Mouse (Mus musculus) midbrain, embryonic 14.5 days (tissue): Measurements from ENCODE around the gene Ptma. TPM values are rescaled to one million over a fixed set of nuclear protein-coding genes. Genes with fewer than 3 reads are reported as not detected.

Experiments used
- ATAC-seq: fragments of 200-750 bp; cut with Nextera tagmentation; 2 replicates; pipeline ENCODE4 v1.8.0; 2017; ENCODE audit warnings: moderate number of reproducible peaks, moderate library complexity; ENCODE audit not compliant: low FRiP score, low TSS enrichment
- DNase-seq: peaks from one replicate; pipeline ENCODE4 v3.0.0-alpha.2; 2015
- H3K27ac ChIP-seq: fragments of 300-500 bp; sonication (generic); replicated peaks from 2 replicates; pipeline ENCODE4 v1.5.1; 2014; ENCODE audit warnings: mild to moderate bottlenecking, low read depth, low read length, moderate library complexity
- H3K27me3 ChIP-seq: fragments of 300-500 bp; sonication (generic); 2 replicates; pipeline ENCODE4 v1.6.1; 2014; ENCODE audit warnings: low read length, control low read depth, mixed read lengths; ENCODE audit not compliant: control insufficient read depth, insufficient read depth
- H3K36me3 ChIP-seq: fragments of 300-500 bp; sonication (generic); 2 replicates; pipeline ENCODE4 v1.6.1; 2014; ENCODE audit warnings: low read length, control low read depth; ENCODE audit not compliant: control insufficient read depth, insufficient read depth
- H3K4me1 ChIP-seq: fragments of 300-500 bp; sonication (generic); 2 replicates; pipeline ENCODE4 v1.6.1; 2014; ENCODE audit warnings: mild to moderate bottlenecking, antibody characterized with exemption, low read length, control low read depth; ENCODE audit not compliant: control insufficient read depth, insufficient read depth
- H3K4me2 ChIP-seq: fragments of 300-500 bp; sonication (generic); 2 replicates; pipeline ENCODE4 v1.6.1; 2014; ENCODE audit warnings: mild to moderate bottlenecking, low read length, moderate library complexity
- H3K4me3 ChIP-seq: fragments of 300-500 bp; sonication (generic); replicated peaks from 2 replicates; pipeline ENCODE4 v1.5.1; 2014; ENCODE audit warnings: low read depth, low read length
- H3K9ac ChIP-seq: fragments of 300-500 bp; sonication (generic); replicated peaks from 2 replicates; pipeline ENCODE4 v1.6.1; 2014; ENCODE audit warnings: mild to moderate bottlenecking, low read length, moderate library complexity
- H3K9me3 ChIP-seq: fragments of 300-500 bp; sonication (generic); 2 replicates; pipeline ENCODE4 v1.6.1; 2016; ENCODE audit warnings: low read length, control low read depth, mixed read lengths; ENCODE audit not compliant: control insufficient read depth
- WGBS: fragments of 180-500 bp; shearing (Covaris S2); extraction: QIAGEN DNeasy Blood & Tissue Kit; methylation state at CpG from one replicate; pipeline ENCODE4 v1.1.7; 2014; 5-methylcytosine and 5-hydroxymethylcytosine counted together
- polyA plus RNA-seq: library from polyadenylated mRNA; unstranded; fragments of >200 nt; fragmentation: Nextera tagmentation; extraction: Ambion mirVana; gene quantifications from 2 replicates; pipeline ENCODE4 v1.2.1, GENCODE M21; 2014

The Ptma gene
- polyA plus RNA-seq, 1 experiment from 2014 or later = 2,168 TPM

DNA sequence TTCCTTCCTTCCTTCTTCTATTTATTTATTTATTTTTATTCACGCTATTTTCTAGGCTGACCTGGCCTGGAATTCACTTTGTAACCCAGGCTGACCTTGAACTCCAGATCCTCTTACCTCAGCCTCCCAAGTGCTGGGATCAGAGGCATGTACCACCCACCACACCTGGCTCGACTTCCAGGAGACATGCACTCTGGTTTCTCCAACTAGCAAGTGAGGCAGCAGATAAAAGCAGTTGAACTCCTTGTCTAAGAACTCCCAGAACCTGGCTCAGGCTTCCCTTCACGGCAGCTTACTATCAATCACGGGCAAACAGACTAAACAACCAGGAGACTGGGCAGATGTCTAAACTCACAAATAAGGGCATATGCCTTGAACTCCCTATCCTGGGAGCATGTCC lies 25.8 kb upstream of the Ptma start:
- ATAC-seq = no peak
- H3K9me3 ChIP-seq = no peaks in the 10 kb centered on the region
- DNase-seq = no peak
- no peak overlapping the region for H3K4me3 ChIP-seq
- no peak overlapping the region for H3K4me2 ChIP-seq
- no peak overlapping the region for H3K9ac ChIP-seq
- H3K27ac ChIP-seq = no peak overlapping the region
- no peaks in the 10 kb centered on the region for H3K27me3 ChIP-seq
- no peaks in the 10 kb centered on the region for H3K36me3 ChIP-seq
- peaks cover 25% of the 10 kb centered on the region for H3K4me1 ChIP-seq
- 71% methylated on average over 4 of the region's 4 CpGs for WGBS

DNA sequence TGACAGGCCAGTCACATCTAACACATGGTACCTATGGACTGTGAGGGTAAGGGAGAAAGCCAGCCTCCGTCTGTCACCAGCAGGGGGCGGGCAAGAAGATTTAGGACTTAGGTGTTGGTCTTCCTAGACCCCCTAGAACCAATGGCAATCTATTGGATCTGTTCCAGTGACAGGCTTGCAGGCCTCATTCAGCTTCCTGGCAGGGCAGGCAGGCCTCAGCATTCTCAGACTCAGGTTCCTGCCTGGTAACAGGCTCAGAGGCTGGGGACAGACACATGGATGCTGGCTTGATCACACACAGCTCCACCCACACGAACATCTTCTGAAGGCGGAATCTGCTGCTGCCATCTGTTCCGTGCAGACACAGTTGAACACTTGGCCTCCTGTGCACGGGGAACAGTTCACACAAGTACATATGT lies 25.4 kb upstream of the Ptma start:
- WGBS = 34% methylated on average over 6 of the region's 6 CpGs
- no peaks in the 10 kb centered on the region for H3K9me3 ChIP-seq
- 0 out of 2 replicates have a peak overlapping the region, but pooled peaks have one; percentile 32 for H3K27ac ChIP-seq
- no peak overlapping the region for H3K9ac ChIP-seq
- H3K4me2 ChIP-seq = no peak overlapping the region
- no peak overlapping the region for H3K4me3 ChIP-seq
- H3K27me3 ChIP-seq = no peaks in the 10 kb centered on the region
- no peaks in the 10 kb centered on the region for H3K36me3 ChIP-seq
- peak; percentile 74 for DNase-seq
- no peak for ATAC-seq
- peaks cover 25% of the 10 kb centered on the region for H3K4me1 ChIP-seq

- Histone ChIP-seq H3K9me3 (no peaks in the 10 kb centered on the region), H3K4me2 (0 out of 2 replicates have a peak overlapping the region, but pooled peaks have one; percentile 16), H3K36me3 (no peaks in the 10 kb centered on the region), H3K4me3 (no peak overlapping the region), H3K4me1 (peaks cover 25% of the 10 kb centered on the region), H3K27ac (peak overlapping the region; percentile 67), H3K9ac (no peak overlapping the region), H3K27me3 (no peaks in the 10 kb centered on the region)
- ATAC-seq (0 out of 2 replicates have a peak, but pooled peaks have one; percentile 0), DNase-seq (peak; percentile 94)
- under 1% methylated on average over 4 of the region's 4 CpGs for WGBS
Measured at GRCm38 (mm10) chr1:86501559-86501958, 25.0 kb upstream of the Ptma start.

DNA sequence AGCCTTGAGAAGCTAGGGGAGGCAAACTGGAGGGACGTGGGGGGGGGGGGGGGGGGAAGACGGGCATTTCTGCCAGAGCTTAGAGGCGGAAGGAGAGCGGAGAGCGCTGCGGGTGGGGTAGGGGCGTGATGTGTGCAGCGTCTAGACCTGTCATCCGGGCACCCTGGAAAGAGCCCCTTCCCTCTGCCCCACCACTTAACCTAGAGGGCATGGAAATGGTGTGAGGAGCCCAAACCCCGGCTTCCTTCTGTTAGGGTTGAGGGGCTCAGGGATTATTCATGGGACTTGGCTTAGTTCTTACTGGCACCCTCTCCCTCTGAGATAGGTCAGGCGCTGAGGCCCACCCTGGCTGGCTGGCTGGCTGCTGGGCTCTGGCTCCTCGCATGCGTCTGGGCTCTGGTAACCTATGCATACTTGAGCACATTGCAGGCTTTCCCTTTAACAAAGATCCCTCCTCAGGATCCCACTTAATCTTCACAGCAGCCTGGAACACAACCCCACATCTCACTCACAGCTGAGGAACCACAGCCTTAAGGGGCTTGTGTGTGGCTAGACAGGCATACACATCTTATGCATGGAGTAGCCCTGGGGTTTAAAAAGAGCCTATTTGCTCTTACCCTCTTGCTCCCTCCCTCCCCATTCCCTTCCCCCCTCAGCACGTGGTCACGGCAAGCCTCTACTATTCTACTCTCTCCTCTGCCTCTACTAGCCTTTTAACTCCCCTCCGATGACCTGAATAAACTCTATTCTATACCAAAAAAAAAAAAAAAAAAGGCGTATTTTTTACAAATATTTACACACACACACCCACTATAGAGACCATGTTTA lies 24.1 kb upstream of the Ptma start:
- no peak overlapping the region; the same call in 1 of the 2 replicates for H3K9ac ChIP-seq
- WGBS = 15% methylated on average over 16 of the region's 17 CpGs
- peak overlapping the region; percentile 10; the same call in 1 of the 2 replicates for H3K4me2 ChIP-seq
- peak overlapping the region; percentile 67 for H3K27ac ChIP-seq
- H3K36me3 ChIP-seq = no peaks in the 10 kb centered on the region
- DNase-seq (no peak), ATAC-seq (no peak)
- H3K9me3 ChIP-seq = no peaks in the 10 kb centered on the region
- H3K27me3 ChIP-seq = no peaks in the 10 kb centered on the region
- peaks cover 25% of the 10 kb centered on the region for H3K4me1 ChIP-seq
- H3K4me3 ChIP-seq = no peak overlapping the region

DNA sequence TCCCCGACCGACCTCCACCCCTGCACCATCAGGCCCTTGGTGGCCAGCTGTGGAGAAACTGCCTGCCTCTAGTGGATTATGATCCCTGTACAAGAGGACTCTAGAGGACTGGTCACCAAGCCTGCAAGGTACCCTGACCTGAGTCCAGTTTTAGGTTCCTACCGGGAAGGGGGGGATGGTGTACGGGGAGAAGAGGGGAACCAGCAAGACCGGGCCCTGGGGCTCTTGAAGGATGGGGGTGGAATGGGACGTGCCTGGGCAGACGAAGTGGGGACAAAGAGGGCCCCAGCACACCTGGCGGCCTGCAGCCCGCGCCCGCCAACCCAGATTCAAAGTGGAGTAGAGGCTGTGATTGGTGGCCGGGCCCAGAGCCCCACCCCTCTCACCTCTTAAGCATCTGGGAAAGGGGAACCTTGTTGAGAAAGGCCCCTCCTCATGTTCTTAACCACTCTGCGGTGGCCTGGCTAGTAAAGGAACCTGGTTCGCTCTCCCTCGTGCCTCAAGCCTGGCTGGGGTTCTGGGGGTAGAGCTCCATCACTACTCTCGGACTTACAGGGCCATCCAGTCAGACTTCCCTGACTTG lies 23.3 kb upstream of the Ptma start:
- Histone ChIP-seq H3K9me3 (no peaks in the 10 kb centered on the region), H3K4me3 (peak overlapping the region; percentile 46), H3K9ac (peak overlapping the region; percentile 84), H3K27ac (peak overlapping the region; percentile 97), H3K4me1 (peaks cover 25% of the 10 kb centered on the region), H3K27me3 (no peaks in the 10 kb centered on the region), H3K36me3 (no peaks in the 10 kb centered on the region), H3K4me2 (peak overlapping the region; percentile 84)
- 7% methylated on average over 16 of the region's 16 CpGs for whole genome bisulfite sequencing
- ATAC-seq = peak; percentile 6
- DNase-seq = peak; percentile 48

GRCm38 (mm10) chr1:86503906-86504696 lies 22.4 kb upstream of the Ptma start:
- peak overlapping the region; percentile 84 for H3K9ac ChIP-seq
- WGBS = under 1% methylated on average over 63 of the region's 64 CpGs
- peak overlapping the region; percentile 46 for H3K4me3 ChIP-seq
- no peaks in the 10 kb centered on the region for H3K36me3 ChIP-seq
- ATAC-seq (peak; percentile 90), DNase-seq (peak; percentile 95)
- no peaks in the 10 kb centered on the region for H3K9me3 ChIP-seq
- peaks cover 25% of the 10 kb centered on the region for H3K4me1 ChIP-seq
- H3K27ac ChIP-seq = peak overlapping the region; percentile 97
- no peaks in the 10 kb centered on the region for H3K27me3 ChIP-seq
- peak overlapping the region; percentile 84 for H3K4me2 ChIP-seq

GRCm38 (mm10) chr1:86504697-86505421 lies 21.7 kb upstream of the Ptma start:
- Histone ChIP-seq H3K9ac (peak overlapping the region; percentile 84), H3K4me1 (peaks cover 30% of the 10 kb centered on the region), H3K4me2 (peak overlapping the region; percentile 84), H3K27ac (peak overlapping the region; percentile 97), H3K27me3 (no peaks in the 10 kb centered on the region), H3K9me3 (no peaks in the 10 kb centered on the region), H3K36me3 (no peaks in the 10 kb centered on the region), H3K4me3 (peak overlapping the region; percentile 46)
- 20% methylated on average over 19 of the region's 19 CpGs for WGBS
- no peak for DNase-seq
- no peak for ATAC-seq

- H3K36me3 ChIP-seq = no peaks in the 10 kb centered on the region
- no peak for DNase-seq
- H3K9ac ChIP-seq = peak overlapping the region; percentile 84
- H3K4me2 ChIP-seq = peak overlapping the region; percentile 84
- H3K27ac ChIP-seq = peak overlapping the region; percentile 97
- no peaks in the 10 kb centered on the region for H3K9me3 ChIP-seq
- 0 out of 2 replicates have a peak overlapping the region, but pooled peaks have one; percentile 46 for H3K4me3 ChIP-seq
- peaks cover 30% of the 10 kb centered on the region for H3K4me1 ChIP-seq
- no peaks in the 10 kb centered on the region for H3K27me3 ChIP-seq
- 36% methylated on average over 1 of the region's 1 CpGs for WGBS
- ATAC-seq = no peak
Measured at GRCm38 (mm10) chr1:86505461-86505860, 21.1 kb upstream of the Ptma start.
